Mouse (Mus musculus): ENCODE data around the gene Itm2b. TPM values are rescaled to one million over a fixed set of nuclear protein-coding genes. Genes with fewer than 3 reads are reported as not detected.

Itm2b gene
- polyA plus RNA-seq (2015; fragmentation: Nextera tagmentation; extraction: Ambion mirVana) = 1,838 and 1,903 TPM in 2 replicates

- Histone ChIP-seq H3K9me3 (ENCODE audit: low read length) (no peaks in the 10 kb centered on the region), H3K4me1 (ENCODE audit: insufficient read depth, low read depth, low read length) (peaks cover 34% of the 10 kb centered on the region), H3K27ac (ENCODE audit: low read length) (peak within 1 kb of the TSS; percentile 99), H3K4me3 (ENCODE audit: low read depth, low read length) (peak within 1 kb of the TSS; percentile 100), H3K4me2 (replicated peaks; ENCODE audit: low read depth, low read length) (peak within 1 kb of the TSS; percentile 60), H3K9ac (replicated peaks; ENCODE audit: low read depth) (peak within 1 kb of the TSS; percentile 100), H3K27me3 (replicated peaks; ENCODE audit: insufficient read depth, low read length) (no peaks in the 10 kb centered on the region), H3K36me3 (ENCODE audit: insufficient read depth, low read length) (no peaks in the 10 kb centered on the region)
- TF ChIP-seq EP300 (IDR thresholded peaks at IDR 0.05) (peak; percentile 50), CTCF (IDR thresholded peaks at IDR 0.05) (peak; percentile 42)
- under 1% methylated on average over 39 of the region's 62 CpGs for WGBS
- DNase-seq (ENCODE audit: low spot score) (peak; percentile 94), ATAC-seq (peak; percentile 89)
Observed at GRCm38 (mm10) chr14:73384913-73385719, at the start of gene Itm2b. TSS of gene Itm2b (minus strand) at chr14:73385289.

- Histone ChIP-seq H3K27me3 (replicated peaks; ENCODE audit: insufficient read depth, low read length) (no peaks in the 10 kb centered on the region), H3K4me2 (replicated peaks; ENCODE audit: low read depth, low read length) (no peak overlapping the region), H3K9ac (replicated peaks; ENCODE audit: low read depth) (no peak overlapping the region), H3K4me3 (ENCODE audit: low read depth, low read length) (no peak overlapping the region), H3K4me1 (ENCODE audit: insufficient read depth, low read depth, low read length) (no peaks in the 10 kb centered on the region; the same call in 1 of the 2 replicates), H3K36me3 (ENCODE audit: insufficient read depth, low read length) (no peaks in the 10 kb centered on the region), H3K27ac (ENCODE audit: low read length) (no peak overlapping the region), H3K9me3 (ENCODE audit: low read length) (no peaks in the 10 kb centered on the region)
- DNase-seq (ENCODE audit: low spot score) (no peak), ATAC-seq (no peak)
- WGBS = 67% methylated on average over 6 of the region's 6 CpGs
- no peak for TF ChIP-seq CTCF (IDR thresholded peaks at IDR 0.05)
- TF ChIP-seq EP300 (IDR thresholded peaks at IDR 0.05) = no peak
Observed at GRCm38 (mm10) chr14:73433487-73433886, 48.4 kb upstream of the Itm2b start.

GRCm38 (mm10) chr14:73430571-73430970, 45.5 kb upstream of the Itm2b start:
- no peaks in the 10 kb centered on the region for H3K9me3 ChIP-seq (ENCODE audit: low read length)
- H3K36me3 ChIP-seq (ENCODE audit: insufficient read depth, low read length) = no peaks in the 10 kb centered on the region
- no peaks in the 10 kb centered on the region for H3K27me3 ChIP-seq (replicated peaks; ENCODE audit: insufficient read depth, low read length)
- H3K4me1 ChIP-seq (ENCODE audit: insufficient read depth, low read depth, low read length) = no peaks in the 10 kb centered on the region; the same call in 1 of the 2 replicates
- DNase-seq (ENCODE audit: low spot score) (no peak), ATAC-seq (no peak)
- WGBS = 39% methylated on average over 12 of the region's 12 CpGs
- no peak overlapping the region for H3K9ac ChIP-seq (replicated peaks; ENCODE audit: low read depth)
- no peak overlapping the region for H3K4me3 ChIP-seq (ENCODE audit: low read depth, low read length)
- H3K27ac ChIP-seq (ENCODE audit: low read length) = no peak overlapping the region
- TF ChIP-seq CTCF (IDR thresholded peaks at IDR 0.05) (peak; percentile 18), EP300 (IDR thresholded peaks at IDR 0.05) (no peak)
- no peak overlapping the region; the same call in 1 of the 2 replicates for H3K4me2 ChIP-seq (replicated peaks; ENCODE audit: low read depth, low read length)

GRCm38 (mm10) chr14:73425571-73426041, 40.5 kb upstream of the Itm2b start:
- no peaks in the 10 kb centered on the region for H3K27me3 ChIP-seq (replicated peaks; ENCODE audit: insufficient read depth, low read length)
- no peaks in the 10 kb centered on the region for H3K9me3 ChIP-seq (ENCODE audit: low read length)
- no peak overlapping the region for H3K27ac ChIP-seq (ENCODE audit: low read length)
- ATAC-seq (no peak), DNase-seq (ENCODE audit: low spot score) (no peak)
- H3K9ac ChIP-seq (replicated peaks; ENCODE audit: low read depth) = no peak overlapping the region
- no peak for TF ChIP-seq CTCF (IDR thresholded peaks at IDR 0.05)
- no peak for TF ChIP-seq EP300 (IDR thresholded peaks at IDR 0.05)
- no peaks in the 10 kb centered on the region; the same call in 1 of the 2 replicates for H3K4me1 ChIP-seq (ENCODE audit: insufficient read depth, low read depth, low read length)
- no peak overlapping the region for H3K4me3 ChIP-seq (ENCODE audit: low read depth, low read length)
- no peaks in the 10 kb centered on the region for H3K36me3 ChIP-seq (ENCODE audit: insufficient read depth, low read length)
- no peak overlapping the region for H3K4me2 ChIP-seq (replicated peaks; ENCODE audit: low read depth, low read length)
- 86% methylated on average over 2 of the region's 2 CpGs for WGBS

- no peak overlapping the region for H3K4me3 ChIP-seq (ENCODE audit: low read depth, low read length)
- H3K9ac ChIP-seq (replicated peaks; ENCODE audit: low read depth) = no peak overlapping the region
- no peak overlapping the region for H3K4me2 ChIP-seq (replicated peaks; ENCODE audit: low read depth, low read length)
- TF ChIP-seq CTCF (IDR thresholded peaks at IDR 0.05) = no peak
- TF ChIP-seq EP300 (IDR thresholded peaks at IDR 0.05) = no peak
- WGBS = 73% methylated on average over 6 of the region's 6 CpGs
- no peaks in the 10 kb centered on the region for H3K27me3 ChIP-seq (replicated peaks; ENCODE audit: insufficient read depth, low read length)
- H3K4me1 ChIP-seq (ENCODE audit: insufficient read depth, low read depth, low read length) = no peaks in the 10 kb centered on the region
- ATAC-seq (no peak), DNase-seq (ENCODE audit: low spot score) (no peak)
- no peaks in the 10 kb centered on the region for H3K9me3 ChIP-seq (ENCODE audit: low read length)
- no peaks in the 10 kb centered on the region for H3K36me3 ChIP-seq (ENCODE audit: insufficient read depth, low read length)
- no peak overlapping the region for H3K27ac ChIP-seq (ENCODE audit: low read length)
Observed at GRCm38 (mm10) chr14:73424961-73425360, 39.9 kb upstream of the Itm2b start.

- no peak for TF ChIP-seq CTCF (IDR thresholded peaks at IDR 0.05)
- TF ChIP-seq EP300 (IDR thresholded peaks at IDR 0.05) = no peak
Observed at GRCm38 (mm10) chr14:73423542-73423941, 38.5 kb upstream of the Itm2b start.

More at GRCm38 (mm10) chr14:73423542-73423941, 38.5 kb upstream of the Itm2b start:
- Histone ChIP-seq H3K9me3 (ENCODE audit: low read length) (no peaks in the 10 kb centered on the region), H3K36me3 (ENCODE audit: insufficient read depth, low read length) (no peaks in the 10 kb centered on the region), H3K4me2 (replicated peaks; ENCODE audit: low read depth, low read length) (no peak overlapping the region), H3K9ac (replicated peaks; ENCODE audit: low read depth) (no peak overlapping the region), H3K27ac (ENCODE audit: low read length) (no peak overlapping the region), H3K27me3 (replicated peaks; ENCODE audit: insufficient read depth, low read length) (no peaks in the 10 kb centered on the region), H3K4me1 (ENCODE audit: insufficient read depth, low read depth, low read length) (no peaks in the 10 kb centered on the region), H3K4me3 (ENCODE audit: low read depth, low read length) (no peak overlapping the region)
- ATAC-seq (no peak), DNase-seq (ENCODE audit: low spot score) (no peak)
